In the genomic region with DNA sequence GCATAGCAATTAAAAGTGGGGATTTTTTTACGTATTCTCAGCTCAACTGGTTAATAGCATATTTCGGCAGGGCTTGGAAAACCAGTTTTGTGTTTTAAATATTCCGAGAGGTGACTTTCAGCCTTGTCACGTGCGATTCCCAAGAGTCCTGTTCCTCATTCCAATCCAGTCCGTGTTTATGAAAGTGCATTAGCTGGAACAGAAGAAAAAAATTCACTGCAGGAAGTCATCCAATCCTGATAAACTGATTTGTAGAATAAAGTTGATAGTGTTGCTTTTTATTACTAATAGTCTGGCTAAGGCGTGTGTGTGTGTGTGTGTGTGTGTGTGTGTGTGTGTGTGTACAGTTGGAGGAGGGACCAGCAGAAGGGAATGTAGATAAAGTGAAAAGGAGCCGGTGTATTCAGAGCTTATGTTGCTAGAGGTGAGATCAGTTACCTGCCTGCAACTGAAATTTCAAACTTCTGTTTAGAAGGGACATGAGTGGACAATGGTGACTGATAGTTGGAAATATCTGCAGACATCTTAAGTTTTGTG, we compare ENCODE assay signal across 9 mouse cellular contexts. TPM values are rescaled to one million over a fixed set of nuclear protein-coding genes. Genes with fewer than 3 reads are reported as not detected.
A peak's percentile ranks its signal among the peaks of the same experiment; 100 is the strongest.
DNase-seq lines count a peak whose midpoint lies in the region; ATAC-seq and TF ChIP-seq lines count a peak whose summit lies in the region.
"Had no signal": no experiment of that assay in that cellular context is flagged by ENCODE, and none has a peak within 500 bp of the region (broad histone marks: within the 10 kb centered on the region; RNA-seq: fewer than 3 reads in every experiment).

TSS of gene Rnf128 (plus strand) at position 392 of the 537 bp plus-strand sequence.

- WGBS in embryonic facial prominence, embryonic 15.5 days = 63% methylated on average over 8 of the region's 8 CpGs
- 60% methylated on average over 8 of the region's 8 CpGs for WGBS in intestine, embryonic 15.5 days
- 51% methylated on average over 8 of the region's 8 CpGs for WGBS in liver, embryonic 12.5 days (ENCODE audit: insufficient replicate concordance)

- TF ChIP-seq CTCF in layer of hippocampus, adult 2 months (conservative IDR thresholded peaks at IDR 0.05) = no peak

- H3K27ac ChIP-seq in layer of hippocampus, adult 2 months = no peak within 1 kb of the TSS
- no peak within 1 kb of the TSS for H3K27ac ChIP-seq in embryonic facial prominence, embryonic 15.5 days (replicated peaks)
- H3K27ac ChIP-seq in intestine, embryonic 15.5 days = peak within 1 kb of the TSS; percentile 48; the same call in 1 of the 2 replicates
- H3K27ac ChIP-seq in liver, embryonic 12.5 days = peak within 1 kb of the TSS; percentile 40; the same call in 1 of the 2 replicates

- H3K4me1 ChIP-seq in embryonic facial prominence, embryonic 15.5 days = no peaks in the 10 kb centered on the region
- no peaks in the 10 kb centered on the region for H3K4me1 ChIP-seq in intestine, embryonic 15.5 days (replicated peaks)
- H3K4me1 ChIP-seq in liver, embryonic 12.5 days = peaks cover 14% of the 10 kb centered on the region

- ATAC-seq in embryonic facial prominence, embryonic 15.5 days (ENCODE audit: insufficient number of reproducible peaks, low FRiP score, low TSS enrichment, low read depth) = no peak
- ATAC-seq in intestine, embryonic 15.5 days = peak; percentile 85
- ATAC-seq in liver, embryonic 12.5 days = no peak; the same call in 1 of the 2 replicates

- no peak for DNase-seq in layer of hippocampus, adult 2 months (ENCODE audit: low spot score in 2 of 2)
- no peak for DNase-seq in layer of hippocampus, adult 9-10 months (ENCODE audit: low spot score)
- no peak for DNase-seq in testis, postnatal 10 days (ENCODE audit: low spot score)
- no peak for DNase-seq in right cerebral cortex, postnatal 4 days
- no peak for DNase-seq in cerebellum, adult 11-12 months

- no peaks in the 10 kb centered on the region for H3K9me3 ChIP-seq in embryonic facial prominence, embryonic 15.5 days (replicated peaks)
- H3K9me3 ChIP-seq in intestine, embryonic 15.5 days = no peaks in the 10 kb centered on the region
- H3K9me3 ChIP-seq in liver, embryonic 12.5 days (replicated peaks) = no peaks in the 10 kb centered on the region

- no peak within 1 kb of the TSS for H3K4me3 ChIP-seq in layer of hippocampus, adult 2 months
- H3K4me3 ChIP-seq in embryonic facial prominence, embryonic 15.5 days (replicated peaks) = no peak within 1 kb of the TSS
- peak within 1 kb of the TSS; percentile 19 for H3K4me3 ChIP-seq in intestine, embryonic 15.5 days (replicated peaks)
- H3K4me3 ChIP-seq in liver, embryonic 12.5 days = peak within 1 kb of the TSS; percentile 23

- H3K4me2 ChIP-seq in embryonic facial prominence, embryonic 15.5 days (replicated peaks) = no peak within 1 kb of the TSS
- H3K4me2 ChIP-seq in intestine, embryonic 15.5 days (replicated peaks) = no peak within 1 kb of the TSS
- peak within 1 kb of the TSS; percentile 46 for H3K4me2 ChIP-seq in liver, embryonic 12.5 days

- no peaks in the 10 kb centered on the region for H3K36me3 ChIP-seq in embryonic facial prominence, embryonic 15.5 days
- H3K36me3 ChIP-seq in intestine, embryonic 15.5 days = no peaks in the 10 kb centered on the region
- H3K36me3 ChIP-seq in liver, embryonic 12.5 days = no peaks in the 10 kb centered on the region

- H3K27me3 ChIP-seq in embryonic facial prominence, embryonic 15.5 days = no peaks in the 10 kb centered on the region
- H3K27me3 ChIP-seq in intestine, embryonic 15.5 days (replicated peaks) = no peaks in the 10 kb centered on the region
- no peaks in the 10 kb centered on the region for H3K27me3 ChIP-seq in liver, embryonic 12.5 days (replicated peaks)
- H3K27me3 ChIP-seq: CH12.LX had no signal

- no peak within 1 kb of the TSS for H3K9ac ChIP-seq in embryonic facial prominence, embryonic 15.5 days
- peak within 1 kb of the TSS; percentile 20; the same call in 1 of the 2 replicates for H3K9ac ChIP-seq in intestine, embryonic 15.5 days
- no peak within 1 kb of the TSS for H3K9ac ChIP-seq in liver, embryonic 12.5 days

RNA-seq across cellular contexts. Expression of gene Rnf128, which starts in this region (rescaled TPM):
- total RNA-seq in layer of hippocampus, adult 2 months (2021) = 10 to 100 TPM; 30.4 to 30.7 TPM
- polyA plus RNA-seq in embryonic facial prominence, embryonic 15.5 days (2015; fragmentation: Nextera tagmentation; extraction: Ambion mirVana) = 9.8 and 12.8 TPM in 2 replicates
- 128 and 141 TPM in 2 replicates for polyA plus RNA-seq in intestine, embryonic 15.5 days (2015; fragmentation: Nextera tagmentation; extraction: Ambion mirVana)
- 39.5 TPM in 2 replicates for polyA plus RNA-seq in liver, embryonic 12.5 days (2016; fragmentation: Nextera tagmentation; extraction: Ambion mirVana)
- total RNA-seq: CH12.LX had no signal

Comparison
In these comparisons a context has a peak if more than half of its experiments do, and no peak if none do; other contexts are left out.
1. H3K27ac ChIP-seq: peak in intestine, embryonic 15.5 days (single experiment) and liver, embryonic 12.5 days (single experiment); none in layer of hippocampus, adult 2 months (single experiment) and embryonic facial prominence, embryonic 15.5 days (single experiment).
2. H3K4me3 ChIP-seq: peak in intestine, embryonic 15.5 days (single experiment) and liver, embryonic 12.5 days (single experiment); none in layer of hippocampus, adult 2 months (single experiment) and embryonic facial prominence, embryonic 15.5 days (single experiment).